ENCODE assay signal across 9 mouse cellular contexts in the genomic region with DNA sequence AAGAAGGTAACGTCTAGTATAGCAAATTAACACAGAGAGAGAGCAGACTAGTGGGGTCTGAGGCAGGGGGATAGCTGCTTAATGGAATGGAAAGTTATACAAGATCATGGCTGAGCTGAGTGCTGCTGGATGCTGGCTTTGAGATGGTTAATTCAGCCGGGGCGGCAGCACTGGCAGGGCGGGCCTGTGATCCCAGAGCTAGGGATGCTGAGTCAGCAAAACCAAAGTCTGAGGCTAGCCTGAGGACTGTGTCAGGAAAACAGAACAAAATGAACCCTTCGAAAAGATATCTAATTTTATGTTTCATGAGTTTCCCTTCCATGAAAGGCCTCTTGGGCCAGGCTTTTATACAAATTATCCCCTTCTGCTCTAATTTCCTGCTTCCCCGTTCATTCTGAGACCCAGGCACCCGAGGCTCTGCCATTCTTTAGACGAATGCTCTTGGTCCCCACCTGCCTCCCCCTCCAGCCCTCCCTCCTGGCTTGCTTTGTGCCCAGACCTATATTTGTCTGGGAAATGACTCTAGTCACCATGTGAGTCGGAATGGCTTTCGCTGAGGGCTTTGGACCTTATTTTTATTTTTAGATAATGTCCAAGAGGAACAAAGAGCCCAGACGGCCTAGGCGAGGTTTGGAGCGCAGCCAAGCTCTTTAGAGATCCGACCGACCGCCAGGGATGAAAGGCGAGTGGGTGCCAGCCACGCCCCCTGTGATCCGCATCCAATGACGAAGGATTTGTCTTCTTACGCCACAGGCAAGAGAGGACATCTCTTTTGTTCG.
DNase-seq lines count a peak whose midpoint lies in the region; ATAC-seq and TF ChIP-seq lines count a peak whose summit lies in the region.
"Had no signal": no experiment of that assay in that cellular context is flagged by ENCODE, and none has a peak within 500 bp of the region (broad histone marks: within the 10 kb centered on the region; RNA-seq: fewer than 3 reads in every experiment).

No protein-coding gene starts in this region.

- no peaks in the 10 kb centered on the region for H3K36me3 ChIP-seq in forebrain, embryonic 16.5 days (ENCODE audit: control insufficient read depth, insufficient read depth)
- no peaks in the 10 kb centered on the region for H3K36me3 ChIP-seq in hindbrain, postnatal 0 days (ENCODE audit: insufficient read depth, low read length)
- H3K36me3 ChIP-seq in midbrain, embryonic 14.5 days (ENCODE audit: control insufficient read depth, insufficient read depth, low read length), result no peaks in the 10 kb centered on the region

- no peak overlapping the region for H3K4me3 ChIP-seq in forebrain, embryonic 16.5 days (replicated peaks; ENCODE audit: low read length)
- H3K4me3 ChIP-seq in hindbrain, postnatal 0 days (ENCODE audit: low read length), result no peak overlapping the region
- H3K4me3 ChIP-seq in midbrain, embryonic 14.5 days (replicated peaks; ENCODE audit: low read depth, low read length), result no peak overlapping the region
- H3K4me3 ChIP-seq: erythroblast, embryonic 14.5 days had no signal

- 0 out of 2 replicates have a peak overlapping the region, but pooled peaks have one; percentile 0 for H3K4me2 ChIP-seq in forebrain, embryonic 16.5 days (ENCODE audit: low read length)
- 0 out of 2 replicates have a peak overlapping the region, but pooled peaks have one; percentile 27 for H3K4me2 ChIP-seq in hindbrain, postnatal 0 days (ENCODE audit: low read depth, low read length)
- H3K4me2 ChIP-seq in midbrain, embryonic 14.5 days (ENCODE audit: low read length), result peak overlapping the region; percentile 35

- DNase-seq in gastrocnemius, postnatal 10 days, result peak; percentile 34
- DNase-seq in gastrocnemius, postnatal 4 days (ENCODE audit: low spot score in 2 of 2), result no peak
- peak; percentile 77 for DNase-seq in Muller cell, postnatal 12 days (ENCODE audit: inconsistent ontology term)
- DNase-seq in hindbrain, postnatal 0 days (ENCODE audit: low spot score), result peak; percentile 78
- peak; percentile 90 for DNase-seq in midbrain, embryonic 14.5 days
- DNase-seq in thymus, postnatal 25 days, result no peak

- WGBS in forebrain, embryonic 16.5 days, result 4% methylated on average over 22 of the region's 22 CpGs
- WGBS in hindbrain, postnatal 0 days, result 9% methylated on average over 22 of the region's 22 CpGs
- 14% methylated on average over 22 of the region's 22 CpGs for WGBS in midbrain, embryonic 14.5 days

- ATAC-seq in forebrain, embryonic 16.5 days, result peak; percentile 64
- no peak for ATAC-seq in hindbrain, postnatal 0 days
- ATAC-seq in midbrain, embryonic 14.5 days (ENCODE audit: low FRiP score, low TSS enrichment), result peak; percentile 58; the same call in 1 of the 2 replicates
- ATAC-seq in megakaryocyte-erythroid progenitor cell, adult 5-6 weeks (replicated peaks; ENCODE audit: low FRiP score, low TSS enrichment, poor library complexity, severe bottlenecking), result no peak

- peaks cover 19% of the 10 kb centered on the region for H3K4me1 ChIP-seq in forebrain, embryonic 16.5 days (replicated peaks; ENCODE audit: control insufficient read depth, insufficient read depth, low read length)
- H3K4me1 ChIP-seq in hindbrain, postnatal 0 days (ENCODE audit: insufficient read depth, low read length), result 0 out of 2 replicates have a peak, but pooled peaks cover 1% of the 10 kb centered on the region
- H3K4me1 ChIP-seq in midbrain, embryonic 14.5 days (ENCODE audit: control insufficient read depth, insufficient read depth, low read length), result peaks cover 12% of the 10 kb centered on the region

- peak overlapping the region; percentile 68 for H3K27ac ChIP-seq in forebrain, embryonic 16.5 days (ENCODE audit: low read length)
- H3K27ac ChIP-seq in hindbrain, postnatal 0 days, result peak overlapping the region; percentile 60
- H3K27ac ChIP-seq in midbrain, embryonic 14.5 days (replicated peaks; ENCODE audit: low read depth, low read length), result peak overlapping the region; percentile 89

- H3K9ac ChIP-seq in forebrain, embryonic 16.5 days (replicated peaks; ENCODE audit: low read depth, low read length), result no peak overlapping the region
- H3K9ac ChIP-seq in hindbrain, postnatal 0 days (replicated peaks; ENCODE audit: low read length), result no peak overlapping the region
- no peak overlapping the region; the same call in 1 of the 2 replicates for H3K9ac ChIP-seq in midbrain, embryonic 14.5 days (replicated peaks; ENCODE audit: low read length)

- H3K27me3 ChIP-seq in forebrain, embryonic 16.5 days (replicated peaks; ENCODE audit: control insufficient read depth, insufficient read depth, low read length), result no peaks in the 10 kb centered on the region
- H3K27me3 ChIP-seq in hindbrain, postnatal 0 days (ENCODE audit: insufficient read depth, low read length), result no peaks in the 10 kb centered on the region
- H3K27me3 ChIP-seq in midbrain, embryonic 14.5 days (ENCODE audit: control insufficient read depth, insufficient read depth, low read length), result no peaks in the 10 kb centered on the region

- no peak for TF ChIP-seq CTCF in hindbrain, postnatal 0 days (IDR thresholded peaks at IDR 0.05; ENCODE audit: low read depth)

- no peaks in the 10 kb centered on the region for H3K9me3 ChIP-seq in forebrain, embryonic 16.5 days (ENCODE audit: control insufficient read depth, low read length)
- H3K9me3 ChIP-seq in hindbrain, postnatal 0 days (ENCODE audit: low read length), result no peaks in the 10 kb centered on the region
- H3K9me3 ChIP-seq in midbrain, embryonic 14.5 days (ENCODE audit: control insufficient read depth, low read length), result no peaks in the 10 kb centered on the region

Comparison
In these comparisons a context has a peak if more than half of its experiments do, and no peak if none do; other contexts are left out.
1. DNase-seq: peak in gastrocnemius, postnatal 10 days (single experiment), Muller cell, postnatal 12 days (single experiment), hindbrain, postnatal 0 days (single experiment) and midbrain, embryonic 14.5 days (single experiment); none in gastrocnemius, postnatal 4 days (0 of 2) and thymus, postnatal 25 days (single experiment).
2. ATAC-seq: peak in forebrain, embryonic 16.5 days (single experiment) and midbrain, embryonic 14.5 days (single experiment); none in hindbrain, postnatal 0 days (single experiment) and megakaryocyte-erythroid progenitor cell, adult 5-6 weeks (single experiment).
3. Peak in every context shown above with its lines, with median percentiles within 50 percentile points of each other: H3K27ac ChIP-seq and H3K4me2 ChIP-seq.